Mouse (Mus musculus): ENCODE results near the gene Adamtsl1.

Gene Adamtsl1

DNA sequence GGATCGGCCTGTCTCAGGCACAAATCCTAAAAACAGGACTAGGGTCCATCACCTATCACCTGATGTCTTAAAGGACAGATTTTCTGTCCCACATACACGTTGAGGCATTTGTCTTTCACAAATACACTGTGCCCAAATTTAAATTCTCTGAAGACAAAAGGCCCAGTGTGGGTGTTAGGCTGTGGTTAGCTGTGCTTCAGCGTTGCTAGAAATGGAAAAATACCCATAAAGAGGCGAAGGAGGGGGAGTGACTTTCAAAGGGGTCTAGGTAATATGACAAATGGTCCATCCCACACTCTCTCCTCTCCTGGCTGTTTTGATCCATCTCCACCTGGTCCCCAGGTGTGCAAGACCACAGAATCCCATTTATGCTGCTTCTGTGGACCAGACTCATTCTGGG is 404.4 kb downstream of the Adamtsl1 start:
- DNase-seq (ENCODE audit: low read depth, low spot score): no peak

DNA sequence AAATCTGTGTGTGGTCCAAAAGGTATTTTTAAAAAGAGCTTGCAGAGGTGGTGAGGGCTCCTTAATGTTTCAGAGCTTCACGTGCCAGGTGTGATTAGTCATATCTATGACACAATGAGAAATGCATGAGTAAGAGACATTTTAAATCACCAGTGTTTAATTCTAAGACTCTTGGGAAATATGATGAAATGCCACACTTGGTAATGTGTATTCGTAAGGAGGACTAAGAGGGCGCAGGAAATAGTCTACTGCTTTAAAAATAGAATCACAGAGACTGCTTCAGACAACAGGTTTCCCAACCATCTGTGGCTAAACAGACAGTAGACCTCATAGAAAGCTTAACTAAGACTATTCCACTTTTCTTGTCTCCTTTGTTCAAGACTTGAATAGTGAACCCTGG is 406.5 kb downstream of the Adamtsl1 start:
- no peak for DNase-seq (ENCODE audit: low read depth, low spot score)

DNA sequence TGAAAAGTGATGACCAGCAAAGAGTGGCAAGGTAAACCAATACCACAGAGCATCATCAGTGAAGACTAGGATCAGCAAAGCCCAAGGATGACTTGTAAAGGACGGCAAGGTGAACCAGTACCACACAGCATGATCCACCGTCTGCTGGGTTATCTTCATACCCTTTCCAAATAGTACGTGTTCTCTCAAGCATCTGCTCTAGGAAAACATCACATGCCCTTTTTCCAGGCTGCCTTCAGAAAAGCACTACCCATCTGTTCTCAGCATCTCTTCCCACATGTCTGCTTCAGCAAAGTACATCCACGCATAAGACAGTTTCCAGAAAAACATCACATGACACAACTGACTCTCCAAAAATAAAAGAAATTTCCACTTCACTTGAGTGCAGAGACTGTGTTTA is 408.8 kb downstream of the Adamtsl1 start:
- DNase-seq (ENCODE audit: low read depth, low spot score): no peak

DNA sequence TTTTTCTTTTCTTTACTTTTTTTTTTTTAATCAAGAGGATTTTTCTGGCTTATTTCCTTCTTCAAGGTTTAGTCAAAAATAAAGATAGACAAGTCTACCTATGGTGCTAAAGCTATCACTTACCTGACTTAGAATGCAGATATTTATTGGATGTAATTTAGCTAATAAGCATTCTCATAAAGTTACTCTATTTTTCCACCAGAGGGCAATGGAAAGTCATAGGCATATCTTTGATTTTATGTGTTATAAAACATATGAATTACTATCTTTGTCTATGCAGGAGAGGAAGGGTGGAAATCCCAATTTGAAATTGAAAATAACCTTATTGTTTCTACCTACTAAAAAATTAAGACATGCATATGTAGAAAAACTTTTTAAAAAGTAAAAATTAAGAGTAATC is 418.2 kb downstream of the Adamtsl1 start:
- no peak for DNase-seq (ENCODE audit: low read depth, low spot score)

DNA sequence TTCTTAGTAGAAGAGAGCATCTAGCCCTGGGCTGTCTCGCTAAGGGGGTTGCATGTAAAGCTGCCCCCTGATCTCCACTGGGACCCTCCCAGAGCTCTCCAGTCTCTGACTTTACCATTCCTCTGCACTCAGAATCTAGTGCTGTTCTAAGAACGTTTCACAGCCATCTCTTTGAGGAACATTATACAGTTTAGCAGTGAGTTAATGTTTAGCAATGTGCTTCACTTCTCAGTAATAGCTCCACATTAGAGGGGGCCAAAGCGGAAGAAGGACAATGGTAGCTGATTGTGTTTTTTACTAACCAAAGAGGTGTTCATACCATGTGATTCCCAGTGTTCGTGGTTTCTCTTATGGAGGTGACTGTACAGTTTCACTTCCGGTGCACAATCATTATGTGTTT is 425.5 kb downstream of the Adamtsl1 start:
- DNase-seq (ENCODE audit: low read depth, low spot score): no peak

DNA sequence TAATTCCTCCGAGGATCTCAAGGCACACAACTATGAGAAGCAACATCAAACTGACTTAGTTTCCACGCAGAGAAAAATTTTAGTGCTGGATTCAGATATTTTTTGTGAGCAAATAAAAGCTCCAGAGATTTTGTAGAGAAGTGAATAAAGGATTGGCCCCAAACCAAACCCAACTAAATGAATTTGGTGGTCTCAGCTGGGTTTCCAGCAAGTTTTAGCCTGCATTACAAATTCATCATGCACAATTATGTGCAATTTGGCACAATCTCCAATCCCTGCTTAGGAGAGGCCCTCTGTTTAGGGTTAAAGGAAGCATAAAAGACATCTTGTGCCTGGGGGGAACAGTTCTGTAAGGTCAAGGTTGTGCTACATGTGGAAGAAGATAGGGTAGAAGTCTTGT is 427.9 kb downstream of the Adamtsl1 start:
- DNase-seq (ENCODE audit: low read depth, low spot score): no peak

DNA sequence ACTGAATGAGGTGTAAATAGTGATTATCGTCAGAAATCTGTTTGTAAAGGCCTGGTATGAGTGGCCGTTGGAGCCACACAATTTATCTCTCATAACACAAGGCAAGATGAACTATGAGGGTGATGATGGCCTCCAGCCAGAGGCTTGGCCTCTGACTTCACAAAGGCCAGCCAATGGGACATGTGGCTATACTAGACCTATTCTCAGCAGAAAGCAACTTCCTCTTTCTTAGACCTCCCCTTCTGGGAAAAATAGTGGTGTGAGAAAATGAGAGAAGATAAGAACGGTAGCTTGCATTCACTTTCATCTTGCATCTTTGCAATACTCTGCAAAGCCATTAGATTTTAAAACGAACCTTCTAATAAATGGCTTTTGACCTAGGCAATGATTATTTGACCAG is 439.6 kb downstream of the Adamtsl1 start:
- no peak for DNase-seq (ENCODE audit: low read depth, low spot score)

DNA sequence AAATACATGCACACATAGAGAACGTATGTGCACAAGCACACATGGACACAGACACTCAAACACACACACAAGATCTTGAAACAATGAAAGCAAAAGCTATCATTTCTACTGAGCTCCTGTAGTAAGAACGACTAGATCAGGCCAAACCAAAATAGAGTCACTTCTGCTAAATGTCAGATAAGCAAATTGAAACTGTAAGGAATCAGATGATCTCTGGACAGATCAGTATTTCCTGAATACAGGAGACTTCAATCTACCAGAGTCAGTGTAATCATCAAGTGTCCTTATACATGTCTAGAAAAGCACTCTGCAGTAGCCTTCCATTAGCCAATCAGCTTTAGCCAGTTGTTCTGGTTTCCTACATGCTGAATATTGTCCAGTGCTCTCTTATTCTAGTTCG is 441.4 kb downstream of the Adamtsl1 start:
- no peak for DNase-seq (ENCODE audit: low read depth, low spot score)

DNA sequence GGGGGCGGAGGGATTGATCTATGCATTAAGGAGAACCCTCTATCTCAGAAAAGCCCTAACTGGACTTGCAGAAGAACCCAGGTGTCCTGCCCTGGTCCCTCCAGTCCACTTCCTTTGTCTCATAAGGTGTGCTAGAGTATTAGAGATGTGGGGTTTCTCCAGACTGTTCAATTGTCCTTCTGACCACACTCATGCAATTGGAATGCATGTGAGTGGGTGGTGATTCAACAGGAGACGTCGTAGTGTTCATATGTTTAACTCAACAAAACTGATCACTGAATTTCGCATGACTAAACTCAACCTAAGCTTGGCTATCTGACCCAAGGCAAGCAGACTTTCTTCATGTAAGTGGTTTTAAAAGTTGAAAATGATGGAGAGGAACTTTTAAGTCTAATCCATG is 443.3 kb downstream of the Adamtsl1 start:
- no peak for DNase-seq (ENCODE audit: low read depth, low spot score)

DNA sequence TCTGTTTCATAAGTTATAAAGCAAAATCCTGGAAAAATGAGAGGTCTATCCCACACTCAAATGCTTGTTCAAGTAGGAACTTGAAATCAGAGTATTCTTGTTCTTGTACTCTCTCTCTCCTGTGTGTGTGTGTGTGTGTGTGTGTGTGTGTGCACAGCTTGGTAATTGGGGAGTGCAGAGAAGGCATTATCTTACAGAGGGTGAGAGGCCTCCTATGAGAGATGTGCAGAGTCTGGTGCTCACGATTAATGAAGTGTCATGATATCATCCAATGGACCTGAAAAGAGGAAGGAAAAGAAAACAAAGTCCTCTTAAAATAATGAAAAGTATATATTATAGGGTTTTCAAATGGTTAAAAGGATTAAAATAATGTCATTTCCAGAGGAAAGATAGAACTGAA is 443.9 kb downstream of the Adamtsl1 start:
- DNase-seq (ENCODE audit: low read depth, low spot score): no peak

DNA sequence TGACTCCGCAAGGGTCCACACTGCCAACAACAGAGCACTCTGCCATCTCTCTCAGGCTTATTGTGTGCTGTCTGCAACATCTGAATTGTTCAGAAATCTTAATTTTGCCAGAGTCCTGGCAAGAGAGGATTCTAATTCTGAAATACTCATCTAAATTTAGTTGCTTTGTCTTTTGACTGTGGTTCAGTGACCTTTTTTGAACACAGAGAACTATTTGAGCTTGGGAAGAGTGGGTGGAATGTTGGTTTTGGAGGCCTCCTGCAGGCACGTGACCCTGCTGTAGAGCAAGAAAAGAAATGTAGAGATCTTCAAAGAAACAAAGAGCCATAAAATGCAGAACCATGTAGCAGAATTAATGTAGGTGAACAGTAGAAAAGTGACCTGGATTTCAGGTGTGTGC is 445.0 kb downstream of the Adamtsl1 start:
- DNase-seq (ENCODE audit: low read depth, low spot score): no peak

DNA sequence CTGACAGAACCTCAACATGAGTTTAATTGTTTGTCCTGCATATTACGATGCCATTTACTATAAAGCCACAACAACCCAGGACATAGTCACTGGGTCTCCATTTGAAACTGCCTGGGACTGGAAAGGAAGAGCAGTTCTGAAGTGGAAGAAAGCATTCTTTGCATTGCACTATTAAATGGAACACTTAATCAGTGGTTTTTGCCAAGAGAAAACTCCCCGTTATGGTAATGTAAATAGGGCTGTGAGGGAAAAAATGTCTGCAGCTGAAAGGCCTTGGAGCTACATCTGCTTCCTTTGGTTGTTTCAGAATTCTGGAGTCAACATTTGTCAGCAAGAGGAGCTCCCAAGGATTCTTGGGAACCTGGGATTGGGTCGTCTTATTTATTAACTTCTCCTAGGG is 462.2 kb downstream of the Adamtsl1 start:
- no peak for DNase-seq (ENCODE audit: low read depth, low spot score)

DNA sequence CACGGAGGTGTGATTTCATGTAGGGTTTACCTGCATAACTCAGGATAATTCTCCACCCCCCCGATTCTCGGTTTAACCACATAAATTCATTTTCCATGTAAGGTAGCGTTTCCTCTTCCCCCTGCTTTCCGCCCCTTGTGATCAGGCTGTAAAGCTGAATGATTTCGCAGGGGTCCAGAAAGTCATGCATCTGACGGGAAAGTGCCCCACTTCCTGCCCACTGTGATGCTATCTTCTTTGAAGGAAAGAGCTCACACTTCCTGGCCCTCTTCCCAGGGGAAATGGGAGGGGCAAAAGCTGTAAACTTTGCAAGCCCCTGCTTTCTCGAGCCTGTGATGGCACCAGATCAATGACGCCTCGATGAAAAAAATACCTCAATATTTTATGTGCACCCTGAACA is 465.2 kb downstream of the Adamtsl1 start:
- DNase-seq (ENCODE audit: low read depth, low spot score): no peak

DNA sequence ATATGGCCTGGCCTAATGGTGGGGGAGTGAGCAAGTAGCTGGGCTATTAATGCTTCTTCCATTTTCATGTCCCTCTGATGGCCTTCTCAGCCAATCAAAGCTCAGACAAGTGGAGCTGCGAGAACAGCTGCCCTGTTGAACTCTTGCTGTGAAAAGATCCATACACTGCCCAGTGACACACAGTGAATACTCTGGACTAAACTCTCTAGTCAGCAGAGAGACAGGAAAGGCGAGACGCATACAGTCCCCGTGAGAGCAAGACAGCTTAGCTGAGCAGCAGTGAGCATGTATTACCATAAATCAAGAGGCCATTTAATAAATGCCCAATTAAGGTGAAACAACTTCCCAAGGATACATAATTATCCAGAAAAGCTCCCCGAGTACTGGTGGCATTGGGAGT is 492.6 kb downstream of the Adamtsl1 start:
- DNase-seq (ENCODE audit: low read depth, low spot score): no peak

DNA sequence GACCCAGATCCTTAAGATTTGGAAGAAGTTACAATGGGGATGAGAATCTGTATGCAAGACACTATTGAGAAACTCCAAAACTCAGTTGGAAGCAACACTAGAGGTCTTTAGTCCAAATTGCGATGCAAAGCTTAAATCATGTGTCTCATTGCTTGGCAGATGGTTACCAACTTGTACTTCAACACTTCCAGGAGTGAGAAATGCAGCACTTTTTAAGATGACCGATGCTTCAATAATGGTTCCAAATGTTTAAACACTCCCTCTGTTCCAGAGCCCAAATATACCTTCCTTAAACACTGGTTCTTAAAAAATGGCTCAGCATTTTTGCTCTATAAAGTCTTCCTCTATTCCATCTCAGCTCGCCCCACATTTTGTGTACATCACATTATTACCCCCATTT is 499.7 kb downstream of the Adamtsl1 start:
- DNase-seq (ENCODE audit: low read depth, low spot score): no peak

DNA sequence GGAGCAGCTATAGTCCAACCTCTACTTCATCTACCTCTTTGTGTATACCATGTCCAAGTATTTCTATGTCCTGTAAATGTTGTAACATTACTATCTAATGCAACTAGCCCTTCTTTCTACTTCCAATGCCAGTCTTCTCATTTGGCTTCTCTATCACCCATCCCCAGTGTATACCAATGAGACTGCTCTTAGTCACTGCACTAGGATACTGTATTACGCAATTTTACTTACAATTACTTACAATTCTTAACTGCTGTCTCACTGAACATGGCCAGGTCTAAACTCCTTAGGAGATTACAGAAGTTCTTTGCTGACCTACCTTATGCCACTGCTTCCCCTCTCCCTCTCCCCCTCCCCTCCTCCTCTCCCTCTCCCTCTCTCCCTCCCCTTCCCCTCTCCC is 505.0 kb downstream of the Adamtsl1 start:
- no peak for DNase-seq (ENCODE audit: low read depth, low spot score)

DNA sequence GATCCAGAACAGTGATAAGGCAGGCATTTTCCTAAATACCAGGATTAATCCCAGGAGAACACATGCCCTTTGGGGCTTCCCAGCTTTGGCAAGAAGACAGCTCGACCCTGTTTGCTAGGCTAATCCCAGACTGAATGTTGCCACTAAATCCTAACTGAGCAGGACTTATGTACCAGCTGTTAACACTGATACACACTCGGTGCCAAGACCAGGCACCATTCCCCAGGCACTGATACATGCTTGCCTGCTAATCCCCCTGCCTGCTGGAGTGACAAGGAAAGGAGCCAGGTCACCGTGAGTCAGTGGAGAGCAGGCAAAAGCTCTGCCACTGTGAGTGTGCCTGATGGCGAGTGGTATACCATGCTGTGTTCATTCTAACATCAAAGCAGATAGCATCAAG is 505.6 kb downstream of the Adamtsl1 start:
- DNase-seq (ENCODE audit: low read depth, low spot score): no peak

DNA sequence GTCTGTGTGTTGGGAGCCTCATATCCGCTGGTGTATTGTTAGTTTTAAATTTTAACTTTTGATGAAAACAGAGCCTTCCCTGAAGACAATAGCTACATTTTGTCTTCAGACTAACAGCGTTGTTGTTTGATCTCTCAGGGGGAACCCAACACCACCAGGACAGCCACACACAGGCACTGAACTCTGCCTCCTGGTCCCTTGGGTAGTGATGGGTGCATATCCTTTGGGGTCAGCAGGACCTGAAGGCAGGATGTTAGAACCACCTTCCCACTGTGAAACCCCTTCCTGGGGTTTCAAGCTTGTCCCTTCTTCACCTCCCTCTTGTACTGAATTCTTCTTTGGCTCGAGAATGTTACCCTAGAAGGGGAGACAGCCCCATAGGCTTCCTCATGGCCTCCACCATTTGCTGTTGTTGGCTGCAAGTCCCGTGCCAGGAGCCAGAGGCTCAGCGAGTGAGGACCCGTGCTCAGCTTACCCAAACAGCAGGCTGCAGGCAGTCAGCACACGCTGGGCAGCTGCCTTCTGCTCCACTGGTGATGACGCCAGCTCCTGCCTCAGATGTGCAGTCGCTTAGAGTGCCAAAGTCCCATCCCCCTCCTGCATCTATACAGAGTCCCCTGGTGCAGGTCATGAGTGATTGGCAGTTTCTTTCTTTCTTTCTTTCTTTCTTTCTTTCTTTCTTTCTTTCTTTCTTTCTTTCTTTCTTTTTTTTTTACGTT is 506.6 kb downstream of the Adamtsl1 start:
- no peak for DNase-seq (ENCODE audit: low read depth, low spot score)

DNA sequence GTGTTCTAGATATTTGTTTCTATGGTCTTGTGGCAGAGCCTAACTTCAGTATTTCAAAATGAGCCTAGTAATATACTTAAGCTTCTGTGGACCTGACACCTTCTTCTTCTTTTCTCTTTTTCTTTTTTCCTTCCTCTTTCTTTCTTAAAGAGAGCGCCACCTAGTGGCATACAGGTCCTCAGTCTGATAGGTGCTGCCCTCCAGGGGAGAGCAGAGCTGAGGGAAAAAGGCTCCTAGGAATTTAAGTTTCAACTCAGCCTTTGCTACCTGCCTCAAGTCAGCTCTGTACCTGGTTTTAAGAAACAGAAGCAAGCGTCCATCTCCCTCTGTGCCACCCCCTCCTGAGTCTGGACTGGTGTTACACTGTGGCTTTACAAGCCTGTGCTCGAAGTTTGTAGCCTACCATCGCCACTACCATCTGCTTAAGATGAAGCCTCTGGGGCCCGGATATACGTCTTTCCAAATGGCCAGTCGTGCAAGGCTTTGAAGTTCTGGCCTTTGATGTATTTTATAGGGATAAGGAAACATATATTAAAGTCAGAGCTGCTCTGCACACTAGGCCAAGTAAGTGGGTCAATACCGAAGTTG is 510.7 kb downstream of the Adamtsl1 start:
- DNase-seq (ENCODE audit: low read depth, low spot score): peak; percentile 17

DNA sequence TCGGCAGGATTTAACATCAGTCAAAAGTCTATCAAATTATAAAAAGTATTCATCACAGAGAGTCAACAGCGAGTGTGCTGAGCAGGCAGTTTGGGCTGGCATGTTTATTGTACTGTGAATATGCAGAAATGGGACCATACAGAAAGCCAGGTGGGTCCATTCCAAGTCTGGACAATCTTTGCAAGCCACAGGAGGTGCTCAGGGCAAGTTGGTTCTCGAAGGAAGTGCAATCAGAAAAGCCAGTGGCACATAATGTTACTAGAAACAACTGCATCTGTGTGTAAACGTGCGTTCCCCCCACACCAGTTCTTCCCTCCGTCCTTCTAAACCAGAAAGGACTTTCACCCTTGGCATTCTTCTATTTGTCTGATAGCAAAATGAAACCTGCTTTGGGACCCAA is 515.5 kb downstream of the Adamtsl1 start:
- DNase-seq (ENCODE audit: low read depth, low spot score): no peak

DNA sequence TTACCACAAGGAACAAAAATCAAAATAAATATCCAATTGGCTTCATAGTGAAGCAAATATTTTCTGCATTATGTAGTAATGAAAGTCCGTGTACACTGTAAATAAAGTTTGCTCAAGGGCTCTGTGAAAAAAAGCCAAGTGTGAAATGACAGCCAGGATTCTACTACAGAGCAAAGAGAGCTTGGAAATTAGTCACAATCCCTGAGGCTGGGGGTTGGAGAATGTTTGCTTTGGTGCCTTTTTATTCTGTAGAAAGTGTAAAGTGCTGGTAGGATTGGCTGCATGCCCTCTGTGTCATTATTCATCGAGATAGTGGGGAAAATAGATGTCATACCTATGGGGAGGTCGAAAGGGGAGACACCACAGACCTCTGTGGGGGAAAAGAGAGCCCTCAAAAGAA is 516.2 kb downstream of the Adamtsl1 start:
- DNase-seq (ENCODE audit: low read depth, low spot score): no peak

DNA sequence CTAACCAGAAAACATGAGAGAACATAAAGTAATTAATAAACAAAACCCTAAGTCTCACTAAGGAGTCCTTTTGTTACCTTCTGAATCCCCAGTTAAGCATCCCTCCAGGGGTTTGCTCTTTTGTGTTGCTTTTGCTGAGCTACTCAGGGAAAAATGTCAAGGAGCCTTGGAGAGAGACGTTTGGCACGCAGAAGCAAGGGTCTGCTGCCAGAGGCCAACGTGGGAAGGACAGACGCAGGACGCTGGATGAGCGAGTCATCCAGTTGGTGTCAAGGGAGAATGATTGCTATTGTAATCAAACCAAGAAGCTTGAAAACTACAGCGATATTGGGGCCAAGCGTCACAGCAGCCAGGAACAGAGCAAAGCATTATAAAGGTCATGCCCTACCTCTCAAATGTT is 517.1 kb downstream of the Adamtsl1 start:
- no peak for DNase-seq (ENCODE audit: low read depth, low spot score)

DNA sequence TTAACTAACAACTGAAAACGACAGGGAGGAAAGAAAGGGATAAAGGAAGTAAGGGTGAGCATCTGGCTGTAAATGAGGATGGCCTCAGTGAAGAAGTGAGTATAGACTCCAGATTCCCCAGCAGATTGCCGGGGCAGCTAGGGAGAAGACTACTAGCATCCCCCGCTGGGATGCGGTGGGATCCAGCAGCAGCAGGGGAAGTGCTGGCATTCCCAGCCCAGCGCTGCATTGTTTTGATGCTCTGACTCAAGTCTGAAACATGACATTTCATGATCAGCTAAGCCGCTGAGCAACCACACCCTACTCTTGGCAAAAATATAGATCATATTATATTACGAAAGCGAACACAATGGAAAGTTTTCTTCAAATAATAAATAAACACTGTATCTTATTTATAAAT is 526.9 kb downstream of the Adamtsl1 start:
- DNase-seq (ENCODE audit: low read depth, low spot score): peak; percentile 61

DNA sequence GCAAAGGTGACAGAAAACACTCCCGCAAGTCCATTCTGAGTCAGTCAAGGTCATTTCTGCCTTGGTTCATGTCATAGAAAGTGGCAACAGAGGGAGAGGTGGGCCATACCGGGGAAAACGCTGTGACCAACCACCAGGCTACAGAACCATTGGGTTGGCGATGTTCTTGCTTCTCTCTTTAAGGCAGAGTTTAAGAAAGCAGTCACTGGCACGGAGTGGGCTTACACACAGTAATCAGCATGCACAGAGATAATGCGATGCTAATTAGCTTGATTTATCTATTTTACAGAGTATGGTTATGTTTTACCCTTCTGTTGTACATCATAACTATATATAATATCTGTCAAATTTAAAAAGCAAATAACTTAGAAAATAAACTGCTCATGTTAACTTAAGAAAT is 531.5 kb downstream of the Adamtsl1 start:
- DNase-seq (ENCODE audit: low read depth, low spot score): peak; percentile 11
